Mouse (Mus musculus) hindbrain, embryonic 12.5 days (tissue): ENCODE data around the gene Speg. TPM values are rescaled to one million over a fixed set of nuclear protein-coding genes. Genes with fewer than 3 reads are reported as not detected.

ENCODE experiments used
- ATAC-seq: fragments of 200-750 bp; cut with Nextera tagmentation; 2 replicates; pipeline ENCODE4 v1.8.0; 2017; ENCODE audit warnings: moderate TSS enrichment; ENCODE audit not compliant: low FRiP score
- H3K27ac ChIP-seq: fragments of 300-500 bp; sonication (generic); 2 replicates; pipeline ENCODE4 v1.5.1; 2016; ENCODE audit warnings: mild to moderate bottlenecking
- H3K27me3 ChIP-seq: fragments of 300-500 bp; sonication (generic); 2 replicates; pipeline ENCODE4 v1.6.1; 2016; ENCODE audit warnings: mild to moderate bottlenecking
- H3K36me3 ChIP-seq: fragments of 300-500 bp; sonication (generic); 2 replicates; pipeline ENCODE4 v1.6.1; 2016; ENCODE audit warnings: mild to moderate bottlenecking
- H3K4me1 ChIP-seq: fragments of 300-500 bp; sonication (generic); 2 replicates; pipeline ENCODE4 v1.6.1; 2016
- H3K4me2 ChIP-seq: fragments of 300-500 bp; sonication (generic); replicated peaks from 2 replicates; pipeline ENCODE4 v1.6.1; 2016; ENCODE audit warnings: mild to moderate bottlenecking
- H3K4me3 ChIP-seq: fragments of 300-500 bp; sonication (generic); 2 replicates; pipeline ENCODE4 v1.5.1; 2016; ENCODE audit warnings: mild to moderate bottlenecking
- H3K9ac ChIP-seq: fragments of 300-500 bp; sonication (generic); 2 replicates; pipeline ENCODE4 v1.6.1; 2016; ENCODE audit warnings: mild to moderate bottlenecking, moderate library complexity
- H3K9me3 ChIP-seq: fragments of 300-500 bp; sonication (generic); replicated peaks from 2 replicates; pipeline ENCODE4 v1.6.1; 2016; ENCODE audit warnings: mild to moderate bottlenecking
- WGBS: fragments of 180-500 bp; shearing (Covaris S2); methylation state at CpG from one replicate; pipeline ENCODE4 v1.1.7; 2016; 5-methylcytosine and 5-hydroxymethylcytosine counted together
- polyA plus RNA-seq: library from polyadenylated mRNA; unstranded; fragments of >200 nt; fragmentation: Nextera tagmentation; extraction: Ambion mirVana; gene quantifications from 2 replicates; pipeline ENCODE4 v1.2.1, GENCODE M21; 2016

The Speg gene
- polyA plus RNA-seq, 1 experiment from 2014 or later = 19.1 TPM

- Histone ChIP-seq H3K4me2 (no peak overlapping the region), H3K4me3 (no peak overlapping the region), H3K4me1 (peaks cover 28% of the 10 kb centered on the region), H3K27me3 (peaks cover 7% of the 10 kb centered on the region), H3K9ac (no peak overlapping the region), H3K36me3 (no peaks in the 10 kb centered on the region), H3K9me3 (no peaks in the 10 kb centered on the region), H3K27ac (no peak overlapping the region)
- ATAC-seq = no peak
- 86% methylated on average over 5 of the region's 5 CpGs for WGBS
Observed at GRCm38 (mm10) chr1:75347279-75347678, 27.8 kb upstream of the Speg start.

- no peaks in the 10 kb centered on the region for H3K36me3 ChIP-seq
- no peak overlapping the region for H3K4me2 ChIP-seq
- WGBS = 22% methylated on average over 4 of the region's 5 CpGs
- H3K27me3 ChIP-seq = peaks cover 7% of the 10 kb centered on the region
- no peak overlapping the region for H3K9ac ChIP-seq
- no peaks in the 10 kb centered on the region for H3K9me3 ChIP-seq
- no peak overlapping the region for H3K27ac ChIP-seq
- peaks cover 25% of the 10 kb centered on the region for H3K4me1 ChIP-seq
- H3K4me3 ChIP-seq = no peak overlapping the region
- ATAC-seq = no peak
Observed at GRCm38 (mm10) chr1:75349275-75349674, 25.8 kb upstream of the Speg start.

- Histone ChIP-seq H3K9ac (no peak overlapping the region), H3K36me3 (no peaks in the 10 kb centered on the region), H3K4me3 (no peak overlapping the region), H3K4me1 (peaks cover 14% of the 10 kb centered on the region), H3K4me2 (no peak overlapping the region), H3K27ac (no peak overlapping the region), H3K9me3 (no peaks in the 10 kb centered on the region), H3K27me3 (peaks cover 42% of the 10 kb centered on the region)
- WGBS = 81% methylated on average over 7 of the region's 7 CpGs
- ATAC-seq = no peak
Observed at GRCm38 (mm10) chr1:75357261-75357660, 17.8 kb upstream of the Speg start.

GRCm38 (mm10) chr1:75358009-75358408, 17.1 kb upstream of the Speg start:
- Histone ChIP-seq H3K4me1 (peaks cover 14% of the 10 kb centered on the region), H3K27me3 (peaks cover 50% of the 10 kb centered on the region), H3K36me3 (no peaks in the 10 kb centered on the region), H3K4me2 (no peak overlapping the region), H3K9me3 (no peaks in the 10 kb centered on the region), H3K4me3 (no peak overlapping the region), H3K9ac (no peak overlapping the region), H3K27ac (no peak overlapping the region)
- WGBS = 87% methylated on average over 4 of the region's 4 CpGs
- no peak for ATAC-seq

- Histone ChIP-seq H3K4me1 (peaks cover 14% of the 10 kb centered on the region), H3K4me2 (no peak overlapping the region), H3K9ac (no peak overlapping the region), H3K27ac (no peak overlapping the region), H3K36me3 (no peaks in the 10 kb centered on the region), H3K4me3 (no peak overlapping the region), H3K27me3 (peaks cover 54% of the 10 kb centered on the region), H3K9me3 (no peaks in the 10 kb centered on the region)
- 68% methylated on average over 13 of the region's 13 CpGs for WGBS
- ATAC-seq = no peak
Observed at GRCm38 (mm10) chr1:75359346-75359745, 15.8 kb upstream of the Speg start.

GRCm38 (mm10) chr1:75360112-75361031, 14.7 kb upstream of the Speg start, which contains the start of gene Des:
Des (plus strand) TSS chr1:75360329.
- Histone ChIP-seq H3K4me1 (peaks cover 14% of the 10 kb centered on the region), H3K27ac (no peak within 1 kb of the TSS), H3K4me2 (peak within 1 kb of the TSS; percentile 49), H3K36me3 (no peaks in the 10 kb centered on the region), H3K9ac (0 out of 2 replicates have a peak within 1 kb of the TSS, but pooled peaks have one; percentile 5), H3K27me3 (peaks cover 56% of the 10 kb centered on the region), H3K4me3 (peak within 1 kb of the TSS; percentile 29), H3K9me3 (no peaks in the 10 kb centered on the region)
- 0 out of 2 replicates have a peak, but pooled peaks have one; percentile 35 for ATAC-seq
- WGBS = 2% methylated on average over 80 of the region's 80 CpGs

GRCm38 (mm10) chr1:75361123-75361522, 14.0 kb upstream of the Speg start:
- H3K27ac ChIP-seq = no peak overlapping the region

GRCm38 (mm10) chr1:75361750-75362149, 13.3 kb upstream of the Speg start:
- Histone ChIP-seq H3K27me3 (peaks cover 56% of the 10 kb centered on the region), H3K4me3 (no peak overlapping the region), H3K27ac (no peak overlapping the region), H3K9ac (no peak overlapping the region), H3K4me2 (no peak overlapping the region), H3K9me3 (no peaks in the 10 kb centered on the region), H3K4me1 (peaks cover 14% of the 10 kb centered on the region), H3K36me3 (no peaks in the 10 kb centered on the region)
- no peak for ATAC-seq
- WGBS = 52% methylated on average over 4 of the region's 4 CpGs

More at GRCm38 (mm10) chr1:75361123-75361522, 14.0 kb upstream of the Speg start:
- 44% methylated on average over 4 of the region's 4 CpGs for WGBS
- peaks cover 14% of the 10 kb centered on the region for H3K4me1 ChIP-seq
- no peaks in the 10 kb centered on the region for H3K36me3 ChIP-seq
- no peak overlapping the region for H3K9ac ChIP-seq
- H3K27me3 ChIP-seq = peaks cover 56% of the 10 kb centered on the region
- ATAC-seq = no peak
- H3K9me3 ChIP-seq = no peaks in the 10 kb centered on the region
- H3K4me2 ChIP-seq = peak overlapping the region; percentile 49
- H3K4me3 ChIP-seq = no peak overlapping the region; the same call in 1 of the 2 replicates

GRCm38 (mm10) chr1:75363868-75364267, 11.2 kb upstream of the Speg start:
- Histone ChIP-seq H3K27me3 (peaks cover 48% of the 10 kb centered on the region), H3K36me3 (no peaks in the 10 kb centered on the region), H3K4me3 (no peak overlapping the region), H3K9me3 (no peaks in the 10 kb centered on the region), H3K4me2 (no peak overlapping the region), H3K9ac (no peak overlapping the region), H3K27ac (no peak overlapping the region), H3K4me1 (peaks cover 14% of the 10 kb centered on the region)
- WGBS = 84% methylated on average over 3 of the region's 3 CpGs
- no peak for ATAC-seq

GRCm38 (mm10) chr1:75365510-75366137, 9.5 kb upstream of the Speg start:
- no peaks in the 10 kb centered on the region for H3K9me3 ChIP-seq
- peaks cover 14% of the 10 kb centered on the region for H3K4me1 ChIP-seq
- H3K27me3 ChIP-seq = peaks cover 39% of the 10 kb centered on the region
- no peak overlapping the region for H3K27ac ChIP-seq
- H3K36me3 ChIP-seq = no peaks in the 10 kb centered on the region
- ATAC-seq = no peak
- no peak overlapping the region for H3K9ac ChIP-seq
- no peak overlapping the region for H3K4me2 ChIP-seq
- no peak overlapping the region for H3K4me3 ChIP-seq
- 88% methylated on average over 14 of the region's 14 CpGs for WGBS

GRCm38 (mm10) chr1:75369360-75369983, 5.6 kb upstream of the Speg start:
- no peaks in the 10 kb centered on the region for H3K36me3 ChIP-seq
- H3K27me3 ChIP-seq = peaks cover 17% of the 10 kb centered on the region
- 47% methylated on average over 25 of the region's 25 CpGs for WGBS
- H3K9ac ChIP-seq = no peak overlapping the region
- H3K27ac ChIP-seq = no peak overlapping the region
- no peaks in the 10 kb centered on the region for H3K9me3 ChIP-seq
- H3K4me1 ChIP-seq = peaks cover 11% of the 10 kb centered on the region
- no peak for ATAC-seq
- H3K4me2 ChIP-seq = no peak overlapping the region
- H3K4me3 ChIP-seq = no peak overlapping the region

- H3K9ac ChIP-seq = no peak overlapping the region
- H3K27me3 ChIP-seq = peaks cover 21% of the 10 kb centered on the region
- H3K4me3 ChIP-seq = no peak overlapping the region
- H3K4me2 ChIP-seq = no peak overlapping the region
- no peaks in the 10 kb centered on the region for H3K36me3 ChIP-seq
- no peak for ATAC-seq
- peaks cover 18% of the 10 kb centered on the region for H3K4me1 ChIP-seq
- no peaks in the 10 kb centered on the region for H3K9me3 ChIP-seq
- WGBS = 46% methylated on average over 13 of the region's 13 CpGs
- no peak overlapping the region for H3K27ac ChIP-seq
Observed at GRCm38 (mm10) chr1:75369984-75370660, 5.0 kb upstream of the Speg start.
